Mouse (Mus musculus) cerebellum, postnatal 10 days (tissue): ENCODE results near the gene Ap1ar.
"Not testable (repeated sequence)": the region's sequence is repeated elsewhere in the genome, so short reads cannot be mapped to it uniquely, and the experiment has no call there.

ENCODE experiments used
- DNase-seq, 2 experiments: peaks; one replicate each; pipeline ENCODE4 v3.0.0; 2021; ENCODE audit warnings: mixed read lengths in 2 of 2

Ap1ar gene

DNA sequence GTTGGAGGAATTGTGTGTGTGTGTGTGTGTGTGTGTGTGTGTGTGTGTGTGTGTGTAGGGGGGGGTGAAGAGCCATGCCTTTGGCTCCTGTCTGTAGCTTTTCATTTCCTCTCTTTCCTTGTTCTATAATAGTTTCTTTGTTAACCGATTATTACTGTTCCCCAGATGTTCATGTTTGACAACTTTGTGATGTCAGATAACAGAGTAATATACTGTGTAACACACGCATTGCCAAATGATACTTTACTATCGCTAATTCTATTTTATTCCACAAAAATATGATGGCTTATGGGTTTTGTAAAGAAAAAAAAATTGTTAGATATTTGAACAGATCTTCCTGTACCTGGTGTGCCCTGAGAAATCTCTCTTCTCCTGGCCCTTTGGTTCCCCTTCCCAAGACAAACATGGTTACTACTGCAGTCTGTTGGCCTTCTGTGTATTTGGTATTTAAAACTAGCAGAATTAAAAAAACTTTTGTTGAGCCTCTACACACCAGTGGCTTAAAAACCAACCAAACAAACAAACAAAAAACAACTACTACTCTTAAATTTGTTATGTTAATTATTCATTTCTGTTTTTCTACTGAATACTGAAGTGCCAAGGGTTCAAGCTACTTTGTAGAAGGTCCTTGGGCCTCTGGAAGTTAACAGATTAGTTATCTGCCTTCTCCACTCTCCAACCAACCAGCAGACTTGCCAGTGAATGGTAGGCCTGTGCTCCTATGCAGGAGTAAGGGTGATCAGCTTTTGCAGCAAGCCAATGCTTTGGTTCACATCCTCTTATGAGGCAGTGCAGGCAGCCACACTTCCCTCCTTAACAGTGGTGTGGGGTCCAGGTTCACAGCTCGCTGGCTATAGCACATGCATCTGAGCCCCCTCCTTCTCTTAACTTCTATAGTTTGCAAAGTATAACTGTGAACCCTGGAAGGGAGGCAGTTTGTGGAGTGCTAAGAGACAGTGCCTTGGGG is 45.4 kb downstream of the Ap1ar start:
- no peak for DNase-seq

DNA sequence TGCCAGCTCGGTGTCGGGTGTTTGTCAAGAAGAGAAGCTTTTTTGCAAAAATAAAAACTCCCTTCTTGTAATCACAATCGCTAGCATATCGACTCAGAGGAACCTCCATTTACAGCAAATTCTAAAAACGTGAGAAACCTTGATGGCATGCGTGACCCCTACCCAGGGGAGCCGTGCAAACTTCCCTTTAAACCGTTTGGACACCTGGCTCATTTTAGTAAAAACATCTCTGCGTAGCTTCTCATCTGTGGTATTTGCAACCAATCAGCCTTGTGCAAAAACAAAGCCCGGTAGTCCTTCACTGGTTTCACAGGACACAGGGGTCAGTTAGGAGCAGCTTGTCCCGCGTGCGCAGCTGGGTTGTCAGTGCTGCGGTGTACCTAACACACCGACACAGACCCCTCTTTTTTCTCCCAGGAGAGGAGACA is 46.3 kb downstream of the Ap1ar start:
- DNase-seq = peak in 1 of 2 experiments; percentile 11

DNA sequence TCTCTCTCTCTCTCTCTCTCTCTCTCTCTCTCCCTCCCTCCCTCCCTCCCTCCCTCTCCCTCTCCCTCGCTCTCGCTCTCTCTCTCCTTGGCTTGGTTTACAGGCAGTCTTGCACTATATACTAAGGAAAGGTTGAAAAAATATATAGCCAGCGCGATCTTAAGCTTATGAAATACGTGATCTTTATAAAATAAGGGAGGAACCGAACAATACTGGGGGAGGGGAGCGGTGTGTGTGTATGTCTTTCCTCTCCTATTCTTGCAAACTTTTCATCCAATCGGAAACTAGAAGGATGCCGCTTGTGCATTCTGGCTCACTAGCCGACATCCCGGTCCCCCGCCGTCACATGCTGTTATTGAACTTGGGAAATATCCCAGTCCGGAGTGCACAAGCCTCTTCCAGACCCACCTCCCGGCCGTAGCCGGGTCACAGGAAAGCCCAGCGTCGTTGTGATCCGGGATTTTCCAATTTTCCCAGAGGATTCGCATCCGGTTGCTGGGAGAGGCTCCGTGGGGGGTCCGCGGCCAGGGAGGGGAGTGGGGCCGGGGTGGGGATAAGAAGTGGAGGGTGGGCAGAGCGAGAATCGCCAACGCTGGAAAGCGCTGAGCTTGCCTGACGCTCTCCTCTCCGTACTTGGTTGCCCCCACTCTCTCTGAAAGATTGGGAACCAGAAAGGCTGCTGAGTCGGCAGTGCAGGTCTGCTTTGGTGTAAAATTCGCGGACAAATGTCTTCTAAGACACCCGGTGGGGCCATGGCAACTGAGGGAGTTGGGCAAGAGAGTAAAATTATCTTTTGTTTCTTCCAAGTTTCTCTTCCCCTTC is 46.9 kb downstream of the Ap1ar start:
- DNase-seq = peak; percentile 63 to 65

DNA sequence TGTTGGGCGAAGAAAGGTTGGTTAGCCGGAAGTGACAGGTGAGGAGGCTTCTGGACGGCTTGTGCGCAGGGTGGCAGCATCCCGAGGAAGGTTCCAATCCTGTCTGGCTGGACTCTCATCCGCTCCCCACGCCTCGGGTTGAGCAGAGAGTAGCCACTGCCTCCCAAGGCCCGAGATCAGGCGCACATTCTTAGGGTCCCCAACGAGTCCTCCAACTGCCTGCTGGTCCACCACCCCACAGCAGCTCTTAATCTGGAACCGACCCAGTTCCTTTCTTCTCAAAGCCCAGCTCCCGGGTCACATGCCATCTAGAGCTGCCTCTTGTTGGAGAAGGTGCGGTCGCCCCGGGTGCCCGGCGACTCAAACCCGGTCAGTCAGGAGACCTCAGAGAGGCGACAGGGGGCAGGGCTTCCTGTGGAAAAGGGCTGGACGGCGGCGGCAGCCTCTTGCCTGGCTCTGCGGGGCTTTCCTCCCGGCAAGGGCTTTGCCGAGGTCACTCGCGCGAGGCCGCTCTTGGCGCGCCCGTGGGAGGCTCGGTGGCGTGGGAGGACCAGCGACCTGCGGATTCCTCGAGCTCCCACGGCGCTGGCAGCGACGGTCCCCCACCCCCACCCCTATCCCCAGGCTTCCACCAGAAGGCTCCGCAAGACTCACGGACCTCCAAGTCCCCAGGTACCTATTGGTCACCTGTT is 47.7 kb downstream of the Ap1ar start, which contains the start of gene Tifa:
TSS of gene Tifa (plus strand) at position 306 of the 692 bp plus-strand sequence.
- peak; percentile 57 to 58 for DNase-seq

DNA sequence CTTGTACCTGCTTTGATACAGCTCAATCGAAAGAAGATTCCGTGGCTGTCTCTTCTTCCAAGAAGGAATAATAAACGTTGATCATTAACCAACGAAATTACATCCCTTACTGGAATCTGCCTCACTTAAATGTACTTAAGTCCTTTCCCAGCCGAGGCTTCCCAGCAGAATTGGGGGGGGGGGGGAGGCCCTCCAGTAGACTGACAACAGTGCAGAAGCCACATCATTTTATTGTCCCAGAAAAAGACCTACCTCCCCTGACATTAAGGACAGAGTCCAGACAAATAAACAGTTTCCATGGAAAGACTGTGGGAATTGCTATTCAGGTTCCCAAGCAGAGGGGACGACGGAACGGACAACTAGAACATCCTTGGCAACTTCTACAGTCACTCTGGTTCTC is 48.4 kb downstream of the Ap1ar start:
- DNase-seq = no peak

DNA sequence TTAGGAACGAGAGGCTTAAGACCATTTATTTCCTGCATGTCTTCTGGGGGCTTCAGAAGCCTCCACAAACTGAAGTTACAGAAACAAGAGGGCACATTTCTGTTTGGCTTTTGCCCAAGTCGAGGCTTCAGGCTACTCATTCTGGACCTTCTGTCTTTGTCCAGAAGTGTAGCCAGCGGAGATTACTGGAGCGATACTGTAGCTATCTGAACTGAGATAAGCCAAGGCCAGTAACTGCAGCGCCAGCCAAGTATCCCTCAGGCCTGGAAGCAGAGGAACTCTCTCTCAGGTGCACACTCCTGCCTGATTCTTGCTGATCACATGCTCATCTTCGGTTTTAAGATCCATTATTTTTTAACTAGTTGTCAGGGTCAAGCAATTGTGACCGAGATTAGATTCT is 49.3 kb downstream of the Ap1ar start:
- no peak for DNase-seq

DNA sequence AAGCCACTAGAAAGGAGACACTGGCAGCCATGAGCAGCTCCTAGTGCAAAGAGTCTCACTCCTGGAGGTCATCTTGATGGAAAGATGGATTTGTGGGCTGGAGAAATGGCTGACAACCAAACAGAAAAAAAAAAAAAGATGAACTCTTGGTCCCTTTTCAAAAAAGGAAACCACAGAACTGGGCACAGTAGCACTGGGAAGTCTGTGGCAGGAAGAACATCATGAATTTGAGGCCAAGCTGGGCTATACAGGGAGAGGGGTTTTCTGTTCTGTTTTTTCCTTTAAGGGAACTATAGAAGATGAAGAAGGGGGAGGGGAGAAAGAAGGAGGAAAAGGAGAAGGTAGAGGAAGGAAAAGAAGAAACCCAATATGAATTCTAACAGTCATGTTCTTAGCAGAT is 50.3 kb downstream of the Ap1ar start:
- no peak for DNase-seq

DNA sequence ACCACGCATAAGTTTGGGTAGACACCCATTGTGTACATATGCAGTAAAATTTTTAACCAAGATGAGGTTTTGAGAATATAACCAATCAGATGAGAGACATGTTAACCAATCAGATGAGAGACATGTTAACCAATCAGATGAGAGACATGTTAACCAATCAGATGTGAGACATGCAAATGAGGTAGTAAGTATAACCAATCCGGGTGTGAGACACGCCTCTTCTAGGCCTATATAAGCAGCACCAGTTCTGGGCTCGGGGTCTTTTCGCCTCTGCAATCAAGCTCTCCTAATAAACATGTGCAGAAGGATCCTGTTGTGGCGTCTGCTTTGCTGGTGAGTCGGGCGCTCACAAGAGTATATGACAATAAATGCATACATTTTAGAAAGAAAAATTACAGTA is 53.6 kb downstream of the Ap1ar start:
- not testable (repeated sequence) for DNase-seq

DNA sequence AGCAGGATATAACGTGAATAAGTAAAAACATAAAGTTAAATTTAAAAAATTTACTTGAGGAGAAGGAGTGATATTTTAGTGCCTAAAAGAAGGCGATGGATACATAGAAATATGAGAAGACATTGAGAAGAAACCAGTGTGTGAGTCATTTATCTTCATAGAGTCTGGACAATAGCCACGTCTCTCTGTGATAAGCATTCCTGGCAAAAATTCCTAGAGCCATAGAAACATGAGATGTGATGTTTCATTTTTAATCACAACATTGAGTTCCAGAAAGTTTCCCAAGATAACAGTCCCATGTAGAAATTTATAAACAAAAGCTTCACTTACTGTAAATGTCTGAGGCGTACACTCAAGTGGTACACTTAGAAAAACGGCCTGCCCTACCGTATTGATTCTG is 54.4 kb downstream of the Ap1ar start:
- DNase-seq = no peak

DNA sequence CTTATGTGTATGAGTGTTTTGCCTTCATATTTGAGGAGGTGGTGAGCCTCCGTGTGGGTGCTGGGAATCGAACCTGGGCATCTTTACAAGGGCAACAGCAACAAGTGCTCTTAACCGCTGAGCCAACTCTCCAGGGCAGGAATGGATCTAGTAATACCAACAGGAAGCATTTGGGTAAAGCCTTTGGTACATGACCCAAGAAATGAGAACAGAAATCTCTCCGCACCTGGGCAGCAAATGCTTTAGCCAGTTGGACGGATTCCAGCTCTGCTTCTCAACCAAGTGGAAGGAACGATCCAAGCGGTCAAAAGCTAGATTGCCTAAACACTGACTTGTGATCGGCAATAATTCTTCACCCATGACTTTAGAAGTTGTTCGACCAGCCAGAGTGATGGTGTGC is 56.4 kb downstream of the Ap1ar start:
- DNase-seq = peak; percentile 32 to 48

DNA sequence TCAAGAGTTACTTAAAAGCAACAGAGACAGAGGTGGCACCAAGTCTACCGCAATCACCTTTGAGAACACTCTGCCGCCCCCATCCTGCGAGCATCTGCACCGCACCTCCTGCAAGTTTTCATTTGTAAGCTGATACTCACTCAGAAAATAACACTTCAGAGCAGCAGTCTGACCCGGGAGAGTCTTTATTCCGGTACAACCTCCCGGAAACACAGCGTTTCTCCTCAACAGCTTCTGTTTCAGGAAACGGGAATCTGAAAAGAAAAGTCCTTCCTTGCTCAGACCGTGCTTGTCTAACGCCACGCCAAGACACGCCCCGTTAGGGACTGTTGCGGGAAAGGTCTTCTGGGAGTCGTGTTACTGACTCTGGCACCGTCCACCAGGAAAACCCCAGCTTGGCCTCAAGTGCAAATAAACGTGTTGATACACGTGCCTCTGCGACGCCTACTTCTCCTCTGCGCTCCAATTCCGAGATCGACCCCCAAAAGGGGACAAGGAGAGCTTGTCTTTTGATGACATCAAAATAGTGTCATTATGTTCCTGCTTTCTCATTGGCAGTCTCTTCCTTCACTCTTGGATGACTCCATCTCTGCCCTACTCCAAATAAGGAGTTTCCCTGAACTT is 57.2 kb downstream of the Ap1ar start, which contains the start of gene Alpk1:
TSS of gene Alpk1 (minus strand) at position 507 of the 624 bp plus-strand sequence.
- peak; percentile 39 to 42 for DNase-seq

DNA sequence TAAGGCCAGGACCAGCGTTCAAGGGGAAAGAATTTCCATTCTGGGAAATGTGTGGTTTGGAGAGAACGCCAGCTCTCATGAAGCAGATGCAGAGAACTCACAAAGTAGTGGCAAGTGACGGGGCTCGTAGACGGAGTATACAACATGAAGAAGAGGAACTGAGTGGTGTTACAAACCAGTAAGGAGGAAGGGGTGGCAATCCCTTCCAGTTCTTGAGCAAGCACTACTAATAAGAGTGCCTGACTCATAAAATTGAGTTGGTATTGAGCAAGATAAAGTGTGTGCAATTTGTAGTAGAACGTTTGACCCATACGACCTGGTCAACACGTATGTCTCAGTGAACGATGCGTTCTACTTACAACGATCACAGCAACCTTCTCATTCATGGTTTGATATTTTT is 68.2 kb downstream of the Ap1ar start:
- DNase-seq = no peak

DNA sequence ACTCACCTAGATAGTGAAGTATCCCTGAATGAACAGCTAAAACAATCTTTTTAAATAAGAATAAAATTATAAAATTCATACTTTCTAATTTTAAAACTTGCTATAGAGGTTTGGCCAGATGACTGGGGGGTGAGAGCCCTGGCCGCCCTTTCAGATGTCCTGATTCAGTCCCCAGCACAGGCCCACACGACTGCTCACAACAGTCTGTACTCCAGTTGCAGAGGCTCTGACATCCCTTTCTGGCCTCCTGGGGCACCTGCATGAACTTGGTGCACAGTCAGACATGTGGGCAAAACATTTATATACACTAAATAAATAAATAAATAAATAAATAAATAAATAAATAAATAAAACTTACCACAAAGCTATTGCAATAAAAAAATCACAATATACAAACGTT is 71.4 kb downstream of the Ap1ar start:
- no peak for DNase-seq

DNA sequence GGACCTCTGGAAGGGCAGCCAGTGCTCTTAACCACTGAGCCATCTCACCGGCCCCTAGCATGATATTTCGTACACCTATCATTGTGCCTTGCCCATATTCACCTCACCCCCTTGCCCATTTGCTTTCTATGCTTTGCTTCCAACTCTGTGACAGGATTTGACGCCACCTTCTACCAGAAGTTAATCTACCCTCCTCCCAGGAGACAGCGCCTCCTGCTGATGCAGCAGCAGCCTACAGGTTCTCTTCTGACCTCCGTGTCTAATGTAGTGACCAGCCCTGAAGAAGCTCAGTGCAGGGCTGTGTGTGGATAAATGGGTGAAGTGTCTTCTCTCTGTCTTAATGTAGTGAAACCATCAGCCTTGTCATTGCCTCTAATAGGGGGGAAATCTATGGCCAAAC is 72.8 kb downstream of the Ap1ar start:
- no peak for DNase-seq

DNA sequence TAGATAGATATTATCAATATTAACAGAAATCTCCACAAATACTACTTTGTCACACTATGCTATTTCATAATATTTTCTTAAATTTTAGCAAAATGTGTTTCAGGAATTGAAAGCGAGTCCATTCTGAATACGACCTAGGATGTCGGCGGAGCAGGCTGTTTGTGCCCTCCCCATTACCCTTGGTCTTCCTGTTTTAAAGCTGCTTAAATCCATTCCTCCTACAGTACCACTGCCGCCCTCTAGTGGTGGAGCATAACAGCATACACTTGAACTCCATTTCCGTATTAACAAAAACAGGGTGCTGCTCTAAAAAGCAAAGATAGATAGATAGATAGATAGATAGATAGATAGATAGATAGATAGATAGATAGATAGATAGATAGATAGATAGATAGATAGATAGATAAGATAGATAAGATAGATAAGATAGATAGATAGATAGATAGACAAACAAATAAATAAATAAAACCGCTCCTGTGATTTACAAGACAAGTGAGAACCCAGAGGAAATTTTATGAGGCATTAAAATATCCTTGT is 74.2 kb downstream of the Ap1ar start:
- DNase-seq = peak; percentile 91 to 93

DNA sequence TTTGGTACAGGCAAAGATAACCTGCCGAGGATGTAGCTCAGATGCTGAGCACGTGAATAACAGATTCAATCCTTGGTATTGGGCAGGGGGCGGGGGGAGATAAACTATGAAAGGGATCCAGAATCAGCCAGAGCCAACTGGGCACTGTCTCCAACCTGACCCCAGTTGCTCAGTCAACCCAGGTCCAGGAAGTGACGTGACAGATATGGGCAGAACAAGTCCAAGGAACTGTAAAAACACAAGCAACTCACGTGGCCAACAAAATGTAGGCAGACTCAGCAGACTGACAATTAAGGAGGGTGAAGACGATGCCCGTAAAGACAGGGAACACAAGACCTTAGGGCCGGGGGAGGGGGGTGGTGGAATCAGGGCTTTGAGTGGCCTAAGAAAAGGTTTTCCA is 74.9 kb downstream of the Ap1ar start:
- no peak for DNase-seq

DNA sequence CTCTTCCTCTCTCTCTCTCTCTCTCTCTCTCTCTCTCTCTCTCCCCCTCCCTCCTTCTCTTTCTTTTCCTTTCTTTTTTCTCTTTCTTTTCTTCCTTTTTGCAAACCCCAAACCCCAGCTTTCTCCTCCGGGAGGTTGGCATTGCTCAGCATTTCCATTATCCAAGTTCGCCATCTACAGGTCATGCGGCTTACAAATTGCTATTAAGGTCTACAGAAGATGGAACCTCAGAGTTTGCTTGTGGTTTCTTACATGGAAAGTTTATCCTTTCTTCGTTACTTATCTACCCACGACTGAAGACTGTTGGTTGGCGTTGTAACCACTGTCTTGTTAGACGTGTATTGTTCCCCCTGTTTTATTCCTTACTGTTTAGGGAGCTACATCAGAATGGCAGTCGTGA is 78.1 kb downstream of the Ap1ar start:
- DNase-seq = peak; percentile 74 to 77

DNA sequence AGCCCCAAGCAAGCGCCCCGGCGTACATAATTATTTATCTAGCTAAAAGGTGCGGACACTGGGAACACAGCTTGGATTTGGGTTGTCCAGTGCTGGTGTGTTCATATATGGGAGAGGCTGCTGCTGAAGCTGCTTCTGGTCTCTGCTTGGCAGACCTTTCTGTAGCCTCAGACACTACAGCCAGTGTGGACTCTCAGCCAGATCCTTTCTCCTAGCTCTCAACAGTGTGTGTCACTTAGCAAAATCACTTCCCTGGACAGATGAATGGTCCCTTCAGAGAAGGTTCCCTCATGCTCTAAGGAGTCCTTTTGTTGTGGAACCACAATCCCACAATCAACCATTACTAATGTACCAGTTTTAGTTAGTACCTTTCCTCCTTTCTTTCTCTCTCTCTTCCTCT is 78.5 kb downstream of the Ap1ar start:
- DNase-seq = no peak

DNA sequence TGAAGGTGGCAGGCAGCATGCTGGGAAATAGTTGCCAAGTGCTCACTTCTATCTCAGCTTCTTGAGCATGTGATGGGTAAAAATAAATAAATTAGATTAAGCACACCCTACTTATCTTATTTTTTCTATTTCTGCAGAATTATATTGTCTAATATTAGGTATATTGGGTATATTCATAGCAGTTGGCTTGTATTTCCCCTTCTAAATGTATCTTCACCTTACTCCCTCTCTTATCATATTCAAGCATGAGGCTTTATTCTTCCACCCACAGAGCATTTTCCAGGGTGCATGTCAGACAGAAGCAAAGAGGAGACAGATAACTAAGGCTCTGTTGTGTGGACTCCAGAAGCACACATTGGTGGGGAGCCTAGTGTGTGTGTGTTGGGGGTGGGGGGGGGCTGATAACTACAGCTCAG is 79.4 kb downstream of the Ap1ar start:
- no peak for DNase-seq
